Mouse (Mus musculus) heart, embryonic 11.5 days (tissue): ENCODE data around the gene Alkbh3. TPM values are rescaled to one million over a fixed set of nuclear protein-coding genes. Genes with fewer than 3 reads are reported as not detected.

Experiments
- ATAC-seq: fragments of 200-750 bp; cut with Nextera tagmentation; replicated peaks from 2 replicates; pipeline ENCODE4 v1.8.0; 2017; ENCODE audit warnings: moderate library complexity; ENCODE audit not compliant: insufficient number of reproducible peaks, low FRiP score, low TSS enrichment
- H3K27ac ChIP-seq: fragments of 300-500 bp; sonication (generic); 2 replicates; pipeline ENCODE4 v1.5.1; 2014; ENCODE audit warnings: mild to moderate bottlenecking, low read depth, low read length
- H3K27me3 ChIP-seq: fragments of 300-500 bp; sonication (generic); 2 replicates; pipeline ENCODE4 v1.6.1; 2014; ENCODE audit warnings: mild to moderate bottlenecking, low read length, mixed read lengths; ENCODE audit not compliant: control insufficient read depth, insufficient read depth
- H3K36me3 ChIP-seq: fragments of 300-500 bp; sonication (generic); 2 replicates; pipeline ENCODE4 v1.6.1; 2014; ENCODE audit warnings: mild to moderate bottlenecking, low read length, moderate library complexity, mixed read lengths; ENCODE audit not compliant: control insufficient read depth, insufficient read depth
- H3K4me1 ChIP-seq: fragments of 300-500 bp; sonication (generic); 2 replicates; pipeline ENCODE4 v1.6.1; 2014; ENCODE audit warnings: low read length; ENCODE audit not compliant: control insufficient read depth, insufficient read depth
- H3K4me2 ChIP-seq: fragments of 300-500 bp; sonication (generic); 2 replicates; pipeline ENCODE4 v1.6.1; 2014; ENCODE audit warnings: mild to moderate bottlenecking, moderate library complexity
- H3K4me3 ChIP-seq: fragments of 300-500 bp; sonication (generic); 2 replicates; pipeline ENCODE4 v1.5.1; 2014; ENCODE audit warnings: low read depth, low read length
- H3K9ac ChIP-seq: fragments of 300-500 bp; sonication (generic); 2 replicates; pipeline ENCODE4 v1.6.1; 2014; ENCODE audit warnings: mild to moderate bottlenecking, low read depth, low read length, moderate library complexity
- H3K9me3 ChIP-seq: fragments of 300-500 bp; sonication (generic); replicated peaks from 2 replicates; pipeline ENCODE4 v1.6.1; 2016; ENCODE audit warnings: low read length; ENCODE audit not compliant: control insufficient read depth
- WGBS: fragments of 180-500 bp; shearing (Covaris S2); extraction: QIAGEN DNeasy Blood & Tissue Kit; methylation state at CpG from one replicate; pipeline ENCODE4 v1.1.7; 2014; ENCODE audit not compliant: insufficient replicate concordance; 5-methylcytosine and 5-hydroxymethylcytosine counted together
- polyA plus RNA-seq: library from polyadenylated mRNA; unstranded; fragments of >200 nt; fragmentation: Nextera tagmentation; extraction: Ambion mirVana; gene quantifications from 2 replicates; pipeline ENCODE4 v1.2.1, GENCODE M21; 2014

The Alkbh3 gene
- polyA plus RNA-seq, 1 experiment from 2014 or later, result 59.8 TPM

DNA sequence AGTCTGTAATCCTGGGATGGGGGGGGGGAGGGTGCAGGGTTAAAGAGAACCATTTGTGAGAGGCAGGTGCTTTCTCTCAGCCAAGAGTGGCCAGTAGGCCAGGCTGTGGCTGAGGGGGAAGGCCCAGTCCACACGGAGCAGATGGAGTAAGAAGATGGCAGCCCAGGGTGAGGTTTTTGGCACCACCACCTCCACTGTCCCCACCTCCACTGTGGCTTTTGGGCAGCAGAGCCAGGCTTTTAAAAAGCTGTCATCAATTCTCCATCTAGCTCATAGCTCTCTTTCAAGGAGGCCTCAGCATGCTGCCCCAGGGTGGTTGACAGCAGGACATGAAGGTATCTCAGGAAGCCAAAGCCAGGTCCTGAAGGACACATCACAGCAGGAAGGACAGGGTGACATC, 46.8 kb downstream of the Alkbh3 start:
- Histone ChIP-seq H3K4me2 (no peak overlapping the region), H3K36me3 (no peaks in the 10 kb centered on the region), H3K4me3 (no peak overlapping the region), H3K27me3 (peaks cover 2% of the 10 kb centered on the region; the same call in 1 of the 2 replicates), H3K4me1 (no peaks in the 10 kb centered on the region), H3K9ac (no peak overlapping the region), H3K27ac (no peak overlapping the region), H3K9me3 (no peaks in the 10 kb centered on the region)
- WGBS, result 84% methylated on average over 1 of the region's 1 CpGs
- ATAC-seq, result no peak

GRCm38 (mm10) chr2:93961716-93962115, 48.9 kb downstream of the Alkbh3 start:
- H3K4me1 ChIP-seq, result peaks cover under 1% of the 10 kb centered on the region; the same call in 1 of the 2 replicates
- H3K9me3 ChIP-seq, result no peaks in the 10 kb centered on the region
- H3K4me2 ChIP-seq, result no peak overlapping the region
- H3K9ac ChIP-seq, result no peak overlapping the region
- H3K27me3 ChIP-seq, result peaks cover 21% of the 10 kb centered on the region
- H3K36me3 ChIP-seq, result no peaks in the 10 kb centered on the region
- no peak overlapping the region for H3K4me3 ChIP-seq
- 64% methylated on average over 8 of the region's 8 CpGs for WGBS
- no peak for ATAC-seq
- H3K27ac ChIP-seq, result no peak overlapping the region

DNA sequence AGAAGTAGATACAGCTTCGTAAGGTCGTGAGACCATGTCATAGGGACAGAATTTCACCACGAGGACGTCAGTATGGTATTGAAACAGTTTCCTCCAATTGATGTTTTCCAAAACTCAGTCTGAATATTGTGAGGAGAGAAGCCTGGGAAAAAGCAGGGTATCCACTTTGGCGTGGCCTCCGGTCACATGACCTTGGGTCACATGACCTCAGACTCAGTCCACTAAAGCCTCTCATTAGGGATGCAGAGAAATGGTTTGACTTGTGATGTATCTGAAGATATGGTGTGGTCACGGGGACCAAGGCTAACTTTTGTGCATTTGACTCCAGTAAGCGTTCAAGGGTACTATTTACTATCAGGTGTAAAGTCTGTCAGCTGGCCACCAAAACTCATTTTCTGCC, 51.3 kb downstream of the Alkbh3 start:
- Histone ChIP-seq H3K4me3 (no peak overlapping the region), H3K9ac (no peak overlapping the region), H3K9me3 (no peaks in the 10 kb centered on the region), H3K4me1 (peaks cover 15% of the 10 kb centered on the region), H3K27ac (no peak overlapping the region), H3K27me3 (peaks cover 34% of the 10 kb centered on the region), H3K4me2 (no peak overlapping the region), H3K36me3 (no peaks in the 10 kb centered on the region)
- 71% methylated on average over 8 of the region's 8 CpGs for WGBS
- ATAC-seq, result no peak

GRCm38 (mm10) chr2:93958216-93958615, 52.4 kb downstream of the Alkbh3 start:
- H3K27ac ChIP-seq, result no peak overlapping the region
- H3K27me3 ChIP-seq, result peaks cover 40% of the 10 kb centered on the region
- no peaks in the 10 kb centered on the region for H3K36me3 ChIP-seq
- no peaks in the 10 kb centered on the region for H3K9me3 ChIP-seq
- WGBS, result 63% methylated on average over 3 of the region's 3 CpGs
- H3K9ac ChIP-seq, result no peak overlapping the region
- peaks cover 15% of the 10 kb centered on the region for H3K4me1 ChIP-seq
- H3K4me3 ChIP-seq, result no peak overlapping the region
- no peak overlapping the region for H3K4me2 ChIP-seq
- ATAC-seq, result no peak

- Histone ChIP-seq H3K27ac (no peak overlapping the region), H3K27me3 (peaks cover 41% of the 10 kb centered on the region), H3K4me2 (no peak overlapping the region), H3K9ac (no peak overlapping the region), H3K9me3 (no peaks in the 10 kb centered on the region), H3K36me3 (no peaks in the 10 kb centered on the region), H3K4me3 (no peak overlapping the region), H3K4me1 (peaks cover 15% of the 10 kb centered on the region)
- WGBS, result 56% methylated on average over 8 of the region's 8 CpGs
- no peak for ATAC-seq
Observed at GRCm38 (mm10) chr2:93957785-93958175, 52.8 kb downstream of the Alkbh3 start.

- Histone ChIP-seq H3K4me1 (peaks cover 15% of the 10 kb centered on the region), H3K9ac (peak within 1 kb of the TSS; percentile 70), H3K27me3 (peaks cover 41% of the 10 kb centered on the region), H3K4me2 (peak within 1 kb of the TSS; percentile 99), H3K27ac (no peak within 1 kb of the TSS), H3K36me3 (no peaks in the 10 kb centered on the region), H3K9me3 (no peaks in the 10 kb centered on the region), H3K4me3 (peak within 1 kb of the TSS; percentile 59)
- 7% methylated on average over 49 of the region's 62 CpGs for WGBS
- ATAC-seq, result peak; percentile 36; the same call in 1 of the 2 replicates
Observed at GRCm38 (mm10) chr2:93956908-93957784, 53.5 kb downstream of the Alkbh3 start, which contains the start of gene Gm13889. TSS of gene Gm13889 (minus strand) at chr2:93957201.

- under 1% methylated on average over 43 of the region's 44 CpGs for WGBS
- no peaks in the 10 kb centered on the region for H3K36me3 ChIP-seq
- H3K9me3 ChIP-seq, result no peaks in the 10 kb centered on the region
- H3K4me2 ChIP-seq, result peak overlapping the region; percentile 99
- peaks cover 15% of the 10 kb centered on the region for H3K4me1 ChIP-seq
- peak; percentile 59; the same call in 1 of the 2 replicates for ATAC-seq
- peaks cover 38% of the 10 kb centered on the region for H3K27me3 ChIP-seq
- peak overlapping the region; percentile 59 for H3K4me3 ChIP-seq
- H3K9ac ChIP-seq, result peak overlapping the region; percentile 70
- H3K27ac ChIP-seq, result no peak overlapping the region
Observed at GRCm38 (mm10) chr2:93956331-93956801, 54.2 kb downstream of the Alkbh3 start.

DNA sequence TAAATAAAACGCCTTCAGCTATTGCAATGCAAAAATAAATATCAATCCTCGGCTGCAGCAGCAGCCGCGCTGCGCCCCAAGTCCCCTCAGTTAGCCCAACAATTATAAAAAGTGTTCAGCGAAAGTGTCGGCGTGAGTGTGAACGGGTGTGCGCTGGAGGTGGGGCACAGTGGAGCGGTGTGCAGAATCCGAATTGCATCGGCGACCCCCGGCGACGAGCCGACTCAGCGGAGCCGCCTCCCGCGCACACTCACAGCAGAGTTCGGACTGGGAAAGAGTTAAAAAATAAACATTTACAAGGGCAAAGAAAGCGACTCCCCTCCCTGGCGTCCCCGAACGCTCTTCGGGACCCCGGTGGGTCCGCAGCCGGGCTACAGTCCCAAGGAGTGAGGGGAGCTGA, 54.7 kb downstream of the Alkbh3 start:
- Histone ChIP-seq H3K27me3 (peaks cover 38% of the 10 kb centered on the region), H3K4me1 (peaks cover 15% of the 10 kb centered on the region), H3K4me2 (peak overlapping the region; percentile 99), H3K9ac (peak overlapping the region; percentile 70), H3K4me3 (peak overlapping the region; percentile 59), H3K36me3 (no peaks in the 10 kb centered on the region), H3K27ac (no peak overlapping the region), H3K9me3 (no peaks in the 10 kb centered on the region)
- WGBS, result under 1% methylated on average over 31 of the region's 31 CpGs
- ATAC-seq, result no peak
